Comparison of ENCODE assay signal across 20 mouse cellular contexts in genomic region chr9:114831527-114831926, GRCm38 (mm10). TPM values are rescaled to one million over a fixed set of nuclear protein-coding genes. Genes with fewer than 3 reads are reported as not detected.
"Had no signal": no experiment of that assay in that cellular context is flagged by ENCODE, and none has a peak within 500 bp of the region (broad histone marks: within the 10 kb centered on the region; RNA-seq: fewer than 3 reads in every experiment).

No protein-coding gene starts in this region.

- DNase-seq: kidney, adult 8-10 months; kidney, postnatal 14 days; layer of hippocampus, adult 9-11 months; lung, postnatal 14 days; lung, postnatal 4 days; midbrain, embryonic 14.5 days; right cerebral cortex, postnatal 14 days; right cerebral cortex, postnatal 4 days; thymus, adult 2 months; thymus, postnatal 14 days; thymus, postnatal 4 days had no signal

- H3K9me3 ChIP-seq: liver, embryonic 12.5 days; liver, embryonic 15.5 days; lung, embryonic 15.5 days had no signal

- ATAC-seq: hindbrain, postnatal 0 days; inflammation-experienced regulatory T-cells, adult 6 months; liver, embryonic 12.5 days had no signal

- H3K27ac ChIP-seq: hindbrain, postnatal 0 days; layer of hippocampus, adult 2 months; left cerebral cortex, adult 2 months; liver, embryonic 12.5 days; liver, embryonic 15.5 days; lung, embryonic 15.5 days; stomach, postnatal 0 days had no signal

- H3K4me2 ChIP-seq: liver, embryonic 12.5 days; liver, embryonic 15.5 days; lung, embryonic 15.5 days; midbrain, embryonic 11.5 days had no signal

- H3K4me3 ChIP-seq: layer of hippocampus, adult 2 months; left cerebral cortex, adult 2 months; liver, embryonic 12.5 days; liver, embryonic 15.5 days; lung, embryonic 15.5 days had no signal

- H3K27me3 ChIP-seq: liver, embryonic 12.5 days; liver, embryonic 15.5 days; lung, embryonic 15.5 days had no signal

- H3K36me3 ChIP-seq: liver, embryonic 12.5 days; liver, embryonic 15.5 days had no signal

- H3K9ac ChIP-seq: liver, embryonic 12.5 days; liver, embryonic 15.5 days; lung, embryonic 15.5 days had no signal

RNA-seq across cellular contexts. Expression of gene Cmtm8, which starts 12.4 kb away (rescaled TPM):
- polyA plus RNA-seq: inflammation-experienced regulatory T-cells, adult 6 months had no signal
